Mouse (Mus musculus): ENCODE results near the gene Gm45837. TPM values are rescaled to one million over a fixed set of nuclear protein-coding genes. Genes with fewer than 3 reads are reported as not detected.

Gene Gm45837
- polyA plus RNA-seq (2014; fragmentation: Illumina TruSeq; extraction: RNeasy Lipid Tissue Mini Kit (QIAGEN cat#74804); ENCODE audit: low read depth, low replicate concordance) = not detected

DNA sequence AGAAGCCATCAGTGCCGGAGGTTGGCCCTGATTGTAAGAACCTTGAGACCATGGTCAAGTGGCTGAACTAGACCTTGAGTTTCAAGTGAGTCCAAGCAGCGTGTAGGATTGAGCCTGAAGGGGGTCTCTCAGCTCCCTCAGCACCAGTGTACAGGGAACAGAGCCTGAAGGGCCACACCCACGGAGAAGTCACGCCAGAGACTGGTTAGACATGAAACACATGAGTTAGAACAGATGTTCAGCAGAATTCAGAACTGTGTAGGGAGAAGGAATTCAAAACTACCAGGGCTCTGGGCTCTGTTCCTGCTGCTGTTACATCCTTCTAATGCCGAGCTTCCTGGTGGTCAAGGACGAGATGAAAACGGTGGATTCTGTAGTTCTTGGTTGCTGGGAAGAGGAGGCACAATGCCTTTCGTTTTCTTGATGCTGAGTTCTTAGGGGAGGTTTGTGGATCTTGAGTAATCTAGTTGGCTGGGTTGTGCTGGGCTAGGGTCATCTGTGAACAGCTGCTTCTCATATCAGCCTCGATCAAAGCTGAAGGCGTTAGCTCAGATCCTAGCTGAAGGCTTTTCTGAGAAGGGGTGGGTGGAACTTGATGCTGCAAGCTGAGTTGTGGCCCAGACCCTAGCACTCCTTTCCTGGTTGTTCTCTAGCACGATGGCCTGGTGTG, at the start of gene Gm45837:
Gene Gm45837 (plus strand): TSS at position 620 of the 670 bp plus-strand sequence.

GRCm38 (mm10) chr7:101421529-101421928, 10.8 kb downstream of the Gm45837 start, which contains the start of gene Pde2a:
TSS of gene Pde2a (plus strand) at chr7:101421691.

Other genes with a start within 250 kb of the Gm45837 start
- gene Atg16l2, start 108.6 kb upstream of the Gm45837 start, polyA plus RNA-seq (2014; fragmentation: Illumina TruSeq; extraction: RNeasy Lipid Tissue Mini Kit (QIAGEN cat#74804); ENCODE audit: low read depth, low replicate concordance) = 6.9 TPM
- gene Stard10, start 93.8 kb upstream of the Gm45837 start, polyA plus RNA-seq (2014; fragmentation: Illumina TruSeq; extraction: RNeasy Lipid Tissue Mini Kit (QIAGEN cat#74804); ENCODE audit: low read depth, low replicate concordance) = 185 TPM
- gene Arap1, start 62.8 kb upstream of the Gm45837 start, polyA plus RNA-seq (2014; fragmentation: Illumina TruSeq; extraction: RNeasy Lipid Tissue Mini Kit (QIAGEN cat#74804); ENCODE audit: low read depth, low replicate concordance) = 50.9 TPM
- gene Pde2a, start 10.8 kb downstream of the Gm45837 start, polyA plus RNA-seq (2014; fragmentation: Illumina TruSeq; extraction: RNeasy Lipid Tissue Mini Kit (QIAGEN cat#74804); ENCODE audit: low read depth, low replicate concordance) = 30.8 TPM
- gene Art2b, start 174.7 kb downstream of the Gm45837 start, polyA plus RNA-seq (2014; fragmentation: Illumina TruSeq; extraction: RNeasy Lipid Tissue Mini Kit (QIAGEN cat#74804); ENCODE audit: low read depth, low replicate concordance) = 0.14 TPM